ENCODE assay signal across 28 mouse cellular contexts in genomic region chr3:87844981-87845380, GRCm38 (mm10). TPM values are rescaled to one million over a fixed set of nuclear protein-coding genes. Genes with fewer than 3 reads are reported as not detected.
"Had no signal": no experiment of that assay in that cellular context is flagged by ENCODE, and none has a peak within 500 bp of the region (broad histone marks: within the 10 kb centered on the region; RNA-seq: fewer than 3 reads in every experiment).

No protein-coding gene starts in this region.

- DNase-seq: kidney, adult 11 months; kidney, adult 8-10 months; kidney, postnatal 10 days; kidney, postnatal 36 days; layer of hippocampus, postnatal 36 days; left cerebral cortex, postnatal 4 days; liver, postnatal 0 days; lung, embryonic 14.5 days; right cerebral cortex, adult 18-20 months; right cerebral cortex, postnatal 14 days; right cerebral cortex, postnatal 4 days; thymus, adult 18-20 months; thymus, postnatal 25 days had no signal

- H3K4me3 ChIP-seq: kidney, embryonic 15.5 days; limb, embryonic 12.5 days; limb, embryonic 15.5 days; midbrain, embryonic 13.5 days; neural tube, embryonic 12.5 days; neural tube, embryonic 15.5 days had no signal

- H3K27ac ChIP-seq: kidney, embryonic 15.5 days; limb, embryonic 12.5 days; limb, embryonic 15.5 days; liver, embryonic 14.5 days; macrophage; midbrain, embryonic 13.5 days; neural tube, embryonic 12.5 days; neural tube, embryonic 15.5 days had no signal

- ATAC-seq: liver, postnatal 0 days; lung, postnatal 0 days; midbrain, embryonic 13.5 days had no signal

RNA-seq across cellular contexts. Expression of gene Sh2d2a, which starts 1.6 kb away (rescaled TPM):
- total RNA-seq: layer of hippocampus, adult 8-10 months; layer of hippocampus, postnatal 10 days; layer of hippocampus, postnatal 36 days; left cerebral cortex, adult 8-10 months; left cerebral cortex, postnatal 14 days; left cerebral cortex, postnatal 4 days; midbrain, postnatal 0 days had no signal
- polyA plus RNA-seq: kidney, embryonic 15.5 days; limb, embryonic 12.5 days; macrophage; midbrain, embryonic 13.5 days; midbrain, postnatal 0 days; neural tube, embryonic 12.5 days; neural tube, embryonic 15.5 days had no signal

RNA-seq across cellular contexts. Expression of gene Insrr, which starts 48.2 kb away (rescaled TPM):
- total RNA-seq: megakaryocyte, adult 5-6 weeks had no signal
- polyA plus RNA-seq: liver, postnatal 0 days; macrophage had no signal

RNA-seq across cellular contexts. Expression of gene Ntrk1, which starts 50.0 kb away (rescaled TPM):
- total RNA-seq: megakaryocyte, adult 5-6 weeks had no signal
- polyA plus RNA-seq: macrophage had no signal
